Mouse (Mus musculus) bone marrow macrophage, adult 2 months (primary cell): ENCODE results near the gene Idh3g.

Experiments
- CTCF ChIP-seq: IDR thresholded peaks from 2 replicates; pipeline ENCODE4 v1.5.1; 2012; ENCODE audit warnings: low read depth, mild to moderate bottlenecking, low read length, moderate library complexity
- POLR2A ChIP-seq: IDR thresholded peaks from 2 replicates; pipeline ENCODE4 v1.6.1; 2012; ENCODE audit warnings: mild to moderate bottlenecking, low read depth, low read length, borderline replicate concordance

- TF ChIP-seq CTCF = no peak
- TF ChIP-seq POLR2A = no peak
These were observed at the start of gene Idh3g, which contains the start of gene Ssr4 for GRCm38 (mm10) chrX:73786364-73787224.
